In the genomic region with DNA sequence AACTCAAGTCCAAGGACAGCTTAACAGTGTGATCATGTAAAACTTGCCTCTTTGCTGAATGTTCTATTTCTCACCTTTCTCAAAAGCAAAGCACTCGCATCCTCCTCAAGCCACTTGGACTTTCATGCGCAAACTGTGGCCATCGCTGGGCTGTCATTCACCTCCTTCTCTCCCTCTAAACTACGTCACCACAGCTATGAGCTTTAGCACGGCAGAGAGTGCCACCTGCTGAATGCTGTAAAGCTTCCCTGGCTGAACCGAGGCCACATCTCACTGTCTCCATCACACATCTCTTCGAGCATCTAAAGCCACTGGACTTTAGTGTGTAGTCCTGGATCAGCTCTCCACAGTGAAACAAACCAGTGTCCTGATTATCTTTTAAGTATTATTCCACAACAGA, we compare ENCODE assay signal across 12 mouse cellular contexts.
DNase-seq lines count a peak whose midpoint lies in the region; ATAC-seq lines count a peak whose summit lies in the region.
"Had no signal": no experiment of that assay in that cellular context is flagged by ENCODE, and none has a peak within 500 bp of the region (broad histone marks: within the 10 kb centered on the region; RNA-seq: fewer than 3 reads in every experiment).

No protein-coding gene starts in this region.

- H3K9me3 ChIP-seq in hindbrain, embryonic 16.5 days (ENCODE audit: control insufficient read depth, low read length), result no peaks in the 10 kb centered on the region
- no peaks in the 10 kb centered on the region for H3K9me3 ChIP-seq in hindbrain, embryonic 12.5 days (replicated peaks)
- H3K9me3 ChIP-seq: embryonic facial prominence, embryonic 15.5 days; G1E; limb, embryonic 13.5 days had no signal

- no peaks in the 10 kb centered on the region for H3K4me1 ChIP-seq in hindbrain, embryonic 16.5 days (ENCODE audit: control insufficient read depth, insufficient read depth, low read depth, low read length)
- H3K4me1 ChIP-seq in hindbrain, embryonic 12.5 days, result peaks cover under 1% of the 10 kb centered on the region; the same call in 1 of the 2 replicates
- H3K4me1 ChIP-seq: embryonic facial prominence, embryonic 15.5 days; limb, embryonic 13.5 days had no signal

- no peak overlapping the region for H3K4me3 ChIP-seq in hindbrain, embryonic 16.5 days (ENCODE audit: low read length)
- H3K4me3 ChIP-seq in hindbrain, embryonic 12.5 days, result no peak overlapping the region
- H3K4me3 ChIP-seq: embryonic facial prominence, embryonic 15.5 days; limb, embryonic 13.5 days had no signal

- H3K9ac ChIP-seq in hindbrain, embryonic 16.5 days (ENCODE audit: low read depth, low read length), result no peak overlapping the region
- H3K9ac ChIP-seq in hindbrain, embryonic 12.5 days, result no peak overlapping the region
- H3K9ac ChIP-seq: embryonic facial prominence, embryonic 15.5 days; limb, embryonic 13.5 days had no signal

- WGBS in hindbrain, embryonic 16.5 days, result 77% methylated on average over 7 of the region's 7 CpGs
- WGBS in hindbrain, embryonic 12.5 days, result 80% methylated on average over 7 of the region's 7 CpGs

- ATAC-seq in hindbrain, embryonic 16.5 days, result 0 out of 2 replicates have a peak, but pooled peaks have one; percentile 61
- ATAC-seq in hindbrain, embryonic 12.5 days (ENCODE audit: low FRiP score), result no peak

- no peaks in the 10 kb centered on the region for H3K27me3 ChIP-seq in hindbrain, embryonic 16.5 days (replicated peaks; ENCODE audit: control insufficient read depth, insufficient read depth, low read length)
- no peaks in the 10 kb centered on the region for H3K27me3 ChIP-seq in hindbrain, embryonic 12.5 days
- H3K27me3 ChIP-seq: embryonic facial prominence, embryonic 15.5 days; limb, embryonic 13.5 days had no signal

- peak; percentile 38 to 39 for DNase-seq in cerebellum, postnatal 10 days
- no peak for DNase-seq in cerebellum, adult 9-10 months
- peak; percentile 23 to 31 for DNase-seq in lung, adult 18-20 months
- no peak for DNase-seq in lung, postnatal 14 days
- peak; percentile 40 to 42 for DNase-seq in left cerebral cortex, postnatal 36 days (ENCODE audit: low spot score in 2 of 2)
- DNase-seq in thymus, postnatal 10 days (ENCODE audit: low spot score in 2 of 2), result no peak
- DNase-seq: kidney, adult 8-10 months had no signal

- no peak overlapping the region for H3K27ac ChIP-seq in hindbrain, embryonic 16.5 days (ENCODE audit: low read depth, low read length)
- H3K27ac ChIP-seq in hindbrain, embryonic 12.5 days, result no peak overlapping the region
- H3K27ac ChIP-seq: embryonic facial prominence, embryonic 15.5 days; limb, embryonic 13.5 days had no signal

- H3K36me3 ChIP-seq in hindbrain, embryonic 16.5 days (ENCODE audit: control insufficient read depth, insufficient read depth, low read length), result peaks cover 19% of the 10 kb centered on the region
- H3K36me3 ChIP-seq in hindbrain, embryonic 12.5 days, result peaks cover 31% of the 10 kb centered on the region

- H3K4me2 ChIP-seq in hindbrain, embryonic 16.5 days (ENCODE audit: low read length), result no peak overlapping the region
- no peak overlapping the region for H3K4me2 ChIP-seq in hindbrain, embryonic 12.5 days (replicated peaks)
- H3K4me2 ChIP-seq: embryonic facial prominence, embryonic 15.5 days; limb, embryonic 13.5 days had no signal

- intact Hi-C loops in left cerebral cortex, postnatal 36 days (cut with DNase I), result loop anchor here (5.0 kb wide), 1 partner anchor 293 kb away; no protein-coding TSS in a partner anchor

Comparison
In these comparisons a context has a peak if more than half of its experiments do, and no peak if none do; other contexts are left out.
1. DNase-seq: peak in cerebellum, postnatal 10 days (2 of 2), lung, adult 18-20 months (2 of 2) and left cerebral cortex, postnatal 36 days (2 of 2); none in cerebellum, adult 9-10 months (single experiment), lung, postnatal 14 days (single experiment) and thymus, postnatal 10 days (0 of 2).